Mouse (Mus musculus) kidney, adult 11 months (tissue): Measurements from ENCODE around the gene Olfr1022.

ENCODE experiments used
- DNase-seq: peaks from one replicate; pipeline ENCODE4 v3.0.0; 2022

Olfr1022 gene

DNA sequence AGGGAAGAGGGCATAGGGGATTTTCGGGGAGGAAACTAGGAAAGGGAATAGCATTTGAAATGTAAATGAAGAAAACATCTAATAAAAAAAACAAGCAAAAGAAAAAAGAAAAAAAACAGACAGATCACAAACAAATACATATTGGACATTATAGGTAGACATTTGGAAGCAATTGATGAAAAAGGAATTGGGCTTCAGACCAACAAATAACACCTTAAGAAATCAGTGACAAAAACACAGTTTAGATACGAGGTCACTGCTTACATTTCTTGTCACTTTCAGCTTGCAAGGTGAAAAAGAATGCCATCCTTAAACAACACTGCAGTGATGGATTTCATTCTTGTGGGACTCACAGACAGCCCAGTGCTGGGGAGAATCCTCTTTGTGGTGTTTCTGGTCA, at the start of gene Olfr1022:
TSS of gene Olfr1022 (plus strand) at position 301 of the 400 bp plus-strand sequence.
- no peak for DNase-seq

- no peak for DNase-seq
These were observed 23.0 kb upstream of the Olfr1022 start, which contains the start of gene Olfr1019 for GRCm38 (mm10) chr2:85845383-85845782. Gene Olfr1019, minus strand, starts transcription at chr2:85845483.

DNA sequence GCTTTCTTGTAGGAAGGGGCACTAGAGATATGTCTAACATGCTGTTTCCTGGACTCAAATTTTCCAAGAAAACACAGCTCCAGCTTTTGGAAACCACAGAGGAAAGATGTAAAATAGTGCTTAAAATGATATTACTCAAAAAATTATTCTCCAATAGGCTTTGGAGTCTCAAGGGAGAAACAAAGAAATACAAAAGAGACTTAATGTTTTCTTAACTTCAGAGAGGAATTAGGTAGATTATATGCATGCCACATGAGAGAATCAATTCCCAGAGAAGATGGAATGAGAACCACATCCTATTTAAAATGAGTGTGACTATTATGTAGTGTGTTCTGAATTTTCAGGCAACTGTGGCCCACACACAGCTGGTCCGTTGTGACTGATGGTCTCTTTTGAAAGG, 21.7 kb upstream of the Olfr1022 start, which contains the start of gene Olfr1020:
TSS of gene Olfr1020 (plus strand) at position 301 of the 400 bp plus-strand sequence.
- DNase-seq: no peak

GRCm38 (mm10) chr2:85885340-85885739, 16.9 kb downstream of the Olfr1022 start, which contains the start of gene Olfr1023:
Gene Olfr1023, plus strand, starts transcription at chr2:85885640.
- DNase-seq: no peak

- no peak for DNase-seq
These were observed 36.6 kb downstream of the Olfr1022 start, which contains the start of gene Olfr1024 for GRCm38 (mm10) chr2:85904952-85905351. Gene Olfr1024, minus strand, starts transcription at chr2:85905052.

- DNase-seq: no peak
These were observed 44.8 kb downstream of the Olfr1022 start for GRCm38 (mm10) chr2:85913197-85913596.

- no peak for DNase-seq
These were observed 46.5 kb downstream of the Olfr1022 start, which contains the start of gene Olfr1025-ps1 for GRCm38 (mm10) chr2:85914893-85915292. Gene Olfr1025-ps1, plus strand, starts transcription at chr2:85915193.
